Mouse (Mus musculus): ENCODE results near the gene Azi2.

DNA sequence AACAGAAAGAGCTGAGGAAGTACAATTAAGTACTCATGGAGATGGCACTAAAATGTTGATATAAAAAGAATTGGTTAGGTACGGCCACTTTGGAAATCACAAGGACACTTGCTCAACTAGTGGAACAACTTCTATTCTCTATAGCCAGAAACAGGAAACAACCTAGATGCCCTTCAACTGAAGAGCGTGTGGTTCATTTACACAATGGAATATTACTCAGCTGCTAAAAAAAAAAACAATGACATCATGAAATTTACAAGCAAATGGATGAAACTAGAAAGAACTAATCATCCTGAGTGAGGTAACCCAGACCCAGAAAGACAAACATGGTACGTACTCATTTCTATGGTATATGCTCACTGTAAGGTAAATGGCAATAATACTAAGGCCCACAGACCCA is 33.1 kb downstream of the Azi2 start:
- TF ChIP-seq CTCF (IDR thresholded peaks at IDR 0.05; ENCODE audit: borderline replicate concordance, extremely low read depth, insufficient read depth, insufficient read length) (no peak), POLR2A (IDR thresholded peaks at IDR 0.05; ENCODE audit: borderline replicate concordance, extremely low read depth, insufficient read depth, insufficient read length, poor library complexity, severe bottlenecking) (no peak)

All from brain, embryonic 14.5 days (tissue).